Mouse (Mus musculus): ENCODE data around the gene Hnrnph3. TPM values are rescaled to one million over a fixed set of nuclear protein-coding genes. Genes with fewer than 3 reads are reported as not detected.

Hnrnph3 gene
- polyA plus RNA-seq, 1 experiment = 18.1 TPM

GRCm38 (mm10) chr10:63025491-63026011 is 1.5 kb upstream of the Hnrnph3 start:
- no peaks in the 10 kb centered on the region for H3K36me3 ChIP-seq (ENCODE audit: control insufficient read depth, insufficient read depth)
- H3K4me3 ChIP-seq = peak overlapping the region; percentile 98
- H3K79me2 ChIP-seq (ENCODE audit: control insufficient read depth, insufficient read depth) = peaks cover 28% of the 10 kb centered on the region
- H3ac ChIP-seq (ENCODE audit: control insufficient read depth, insufficient read length) = no peak overlapping the region
- H3K27me3 ChIP-seq (ENCODE audit: control insufficient read depth, insufficient read depth, insufficient read length) = no peaks in the 10 kb centered on the region
- peak overlapping the region; percentile 83 for H3K4me2 ChIP-seq (ENCODE audit: low read depth)
- TF ChIP-seq POLR2AphosphoS2 (IDR thresholded peaks at IDR 0.05; ENCODE audit: insufficient read length, low read depth) = no peak
- TF ChIP-seq TCF12 (IDR thresholded peaks at IDR 0.05; ENCODE audit: insufficient read depth, poor library complexity, severe bottlenecking) = no peak

GRCm38 (mm10) chr10:63025016-63025415 is 999 bp upstream of the Hnrnph3 start:
- no peak overlapping the region for H3ac ChIP-seq (ENCODE audit: control insufficient read depth, insufficient read length)
- TF ChIP-seq MYOD1 (IDR thresholded peaks at IDR 0.05; ENCODE audit: control insufficient read depth in 1 of 3, insufficient read length in 2 of 3, low read depth in 2 of 3) = no peak
- TF ChIP-seq CEBPB (IDR thresholded peaks at IDR 0.05; ENCODE audit: insufficient read depth, poor library complexity, severe bottlenecking) = no peak

GRCm38 (mm10) chr10:63024580-63024910 is 528 bp upstream of the Hnrnph3 start:
- H3K4me2 ChIP-seq (ENCODE audit: low read depth) = peak overlapping the region; percentile 83
- peak overlapping the region; percentile 75 for H3ac ChIP-seq (ENCODE audit: control insufficient read depth, insufficient read length)
- no peak for TF ChIP-seq REST (IDR thresholded peaks at IDR 0.05; ENCODE audit: insufficient read depth, insufficient read length)
- no peak for TF ChIP-seq TCF3 (IDR thresholded peaks at IDR 0.05; ENCODE audit: insufficient read length, low read depth)
- TF ChIP-seq TCF12 (IDR thresholded peaks at IDR 0.05; ENCODE audit: insufficient read depth, poor library complexity, severe bottlenecking) = no peak
- no peak for TF ChIP-seq POLR2AphosphoS2 (IDR thresholded peaks at IDR 0.05; ENCODE audit: insufficient read length, low read depth)
- no peak for TF ChIP-seq SRF (IDR thresholded peaks at IDR 0.05; ENCODE audit: control insufficient read depth, insufficient read length, low read depth)
- TF ChIP-seq E2F4 (IDR thresholded peaks at IDR 0.05; ENCODE audit: insufficient read depth) = no peak
- TF ChIP-seq MAX (IDR thresholded peaks at IDR 0.05; ENCODE audit: low read depth) = no peak
- no peak for TF ChIP-seq CEBPB (IDR thresholded peaks at IDR 0.05; ENCODE audit: insufficient read depth, poor library complexity, severe bottlenecking)
- TF ChIP-seq MYOG (IDR thresholded peaks at IDR 0.05; ENCODE audit: control insufficient read depth in 1 of 3, insufficient read depth in 1 of 3, insufficient read length in 2 of 3, low read depth in 2 of 3) = no peak
- no peak for TF ChIP-seq POLR2A (IDR thresholded peaks at IDR 0.05; ENCODE audit: insufficient read length, low read depth)
- no peak for TF ChIP-seq USF1 (IDR thresholded peaks at IDR 0.05; ENCODE audit: low read depth)
- no peak for TF ChIP-seq MYOD1 (IDR thresholded peaks at IDR 0.05; ENCODE audit: control insufficient read depth in 1 of 3, insufficient read length in 2 of 3, low read depth in 2 of 3)
- peak overlapping the region; percentile 98 for H3K4me3 ChIP-seq
- H3K79me2 ChIP-seq (ENCODE audit: control insufficient read depth, insufficient read depth) = peaks cover 38% of the 10 kb centered on the region
- no peaks in the 10 kb centered on the region for H3K27me3 ChIP-seq (ENCODE audit: control insufficient read depth, insufficient read depth, insufficient read length)
- H3K36me3 ChIP-seq (ENCODE audit: control insufficient read depth, insufficient read depth) = no peaks in the 10 kb centered on the region

More at GRCm38 (mm10) chr10:63025016-63025415, 999 bp upstream of the Hnrnph3 start:
- Histone ChIP-seq H3K36me3 (ENCODE audit: control insufficient read depth, insufficient read depth) (no peaks in the 10 kb centered on the region), H3K79me2 (ENCODE audit: control insufficient read depth, insufficient read depth) (peaks cover 34% of the 10 kb centered on the region), H3K4me2 (ENCODE audit: low read depth) (peak overlapping the region; percentile 83), H3K27me3 (ENCODE audit: control insufficient read depth, insufficient read depth, insufficient read length) (no peaks in the 10 kb centered on the region), H3K4me3 (peak overlapping the region; percentile 98)

GRCm38 (mm10) chr10:63023121-63023748 is 782 bp downstream of the Hnrnph3 start:
- Histone ChIP-seq H3ac (ENCODE audit: control insufficient read depth, insufficient read length) (peak overlapping the region; percentile 75), H3K36me3 (ENCODE audit: control insufficient read depth, insufficient read depth) (no peaks in the 10 kb centered on the region), H3K4me2 (ENCODE audit: low read depth) (peak overlapping the region; percentile 97), H3K79me2 (ENCODE audit: control insufficient read depth, insufficient read depth) (peaks cover 52% of the 10 kb centered on the region), H3K4me3 (peak overlapping the region; percentile 98), H3K27me3 (ENCODE audit: control insufficient read depth, insufficient read depth, insufficient read length) (no peaks in the 10 kb centered on the region)
- no peak for TF ChIP-seq REST (IDR thresholded peaks at IDR 0.05; ENCODE audit: insufficient read depth, insufficient read length)
- no peak for TF ChIP-seq CEBPB (IDR thresholded peaks at IDR 0.05; ENCODE audit: insufficient read depth, poor library complexity, severe bottlenecking)
- no peak for TF ChIP-seq E2F4 (IDR thresholded peaks at IDR 0.05; ENCODE audit: insufficient read depth)
- TF ChIP-seq TCF3 (IDR thresholded peaks at IDR 0.05; ENCODE audit: insufficient read length, low read depth) = no peak
- no peak for TF ChIP-seq MYOG (IDR thresholded peaks at IDR 0.05; ENCODE audit: control insufficient read depth in 1 of 3, insufficient read depth in 1 of 3, insufficient read length in 2 of 3, low read depth in 2 of 3)
- TF ChIP-seq POLR2A (IDR thresholded peaks at IDR 0.05; ENCODE audit: insufficient read length, low read depth) = no peak

GRCm38 (mm10) chr10:63022541-63023120 is 1.4 kb downstream of the Hnrnph3 start:
- peak overlapping the region; percentile 75 for H3ac ChIP-seq (ENCODE audit: control insufficient read depth, insufficient read length)
- peaks cover 5% of the 10 kb centered on the region for H3K36me3 ChIP-seq (ENCODE audit: control insufficient read depth, insufficient read depth)
- peaks cover 58% of the 10 kb centered on the region for H3K79me2 ChIP-seq (ENCODE audit: control insufficient read depth, insufficient read depth)
- TF ChIP-seq REST (IDR thresholded peaks at IDR 0.05; ENCODE audit: insufficient read depth, insufficient read length) = no peak
- TF ChIP-seq USF1 (IDR thresholded peaks at IDR 0.05; ENCODE audit: low read depth) = no peak
- no peak for TF ChIP-seq MYOD1 (IDR thresholded peaks at IDR 0.05; ENCODE audit: control insufficient read depth in 1 of 3, insufficient read length in 2 of 3, low read depth in 2 of 3)
- TF ChIP-seq E2F4 (IDR thresholded peaks at IDR 0.05; ENCODE audit: insufficient read depth) = no peak
- no peak for TF ChIP-seq TCF12 (IDR thresholded peaks at IDR 0.05; ENCODE audit: insufficient read depth, poor library complexity, severe bottlenecking)
- TF ChIP-seq CEBPB (IDR thresholded peaks at IDR 0.05; ENCODE audit: insufficient read depth, poor library complexity, severe bottlenecking) = no peak
- no peak for TF ChIP-seq POLR2AphosphoS2 (IDR thresholded peaks at IDR 0.05; ENCODE audit: insufficient read length, low read depth)
- TF ChIP-seq SRF (IDR thresholded peaks at IDR 0.05; ENCODE audit: control insufficient read depth, insufficient read length, low read depth) = no peak
- TF ChIP-seq POLR2A (IDR thresholded peaks at IDR 0.05; ENCODE audit: insufficient read length, low read depth) = no peak
- no peak for TF ChIP-seq MAX (IDR thresholded peaks at IDR 0.05; ENCODE audit: low read depth)
- no peak for TF ChIP-seq TCF3 (IDR thresholded peaks at IDR 0.05; ENCODE audit: insufficient read length, low read depth)
- TF ChIP-seq MYOG (IDR thresholded peaks at IDR 0.05; ENCODE audit: control insufficient read depth in 1 of 3, insufficient read depth in 1 of 3, insufficient read length in 2 of 3, low read depth in 2 of 3) = no peak
- H3K4me2 ChIP-seq (ENCODE audit: low read depth) = peak overlapping the region; percentile 97
- H3K27me3 ChIP-seq (ENCODE audit: control insufficient read depth, insufficient read depth, insufficient read length) = no peaks in the 10 kb centered on the region
- H3K4me3 ChIP-seq = peak overlapping the region; percentile 98

Measured in myocyte (in vitro differentiated cells).